Mouse (Mus musculus) cerebellum, postnatal 25 days (tissue): Measurements from ENCODE around the gene Aldh1a2.

ENCODE experiments used
- DNase-seq, 2 experiments: peaks; one replicate each; pipeline ENCODE4 v3.0.0; 2021; ENCODE audit warnings: mixed read lengths in 2 of 2

Gene Aldh1a2

DNA sequence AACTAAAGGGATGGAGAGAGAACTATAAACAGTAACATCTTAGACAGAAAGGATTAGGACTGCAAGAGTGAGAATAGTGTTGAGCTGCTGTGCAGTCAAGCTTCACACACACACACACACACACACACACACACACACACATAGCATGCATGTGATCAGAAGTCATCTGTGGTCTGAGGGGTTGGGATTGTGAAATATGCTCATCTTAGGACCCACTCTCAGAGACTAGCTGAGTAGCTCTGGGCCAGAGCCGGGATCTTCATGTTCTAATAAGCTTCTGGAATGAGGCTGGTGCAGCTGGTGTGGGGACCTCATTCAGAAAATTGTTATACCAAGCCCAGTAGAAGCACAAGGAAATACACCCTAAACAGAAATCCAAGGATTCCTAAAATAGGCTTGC lies 75.1 kb downstream of the Aldh1a2 start:
- no peak for DNase-seq

DNA sequence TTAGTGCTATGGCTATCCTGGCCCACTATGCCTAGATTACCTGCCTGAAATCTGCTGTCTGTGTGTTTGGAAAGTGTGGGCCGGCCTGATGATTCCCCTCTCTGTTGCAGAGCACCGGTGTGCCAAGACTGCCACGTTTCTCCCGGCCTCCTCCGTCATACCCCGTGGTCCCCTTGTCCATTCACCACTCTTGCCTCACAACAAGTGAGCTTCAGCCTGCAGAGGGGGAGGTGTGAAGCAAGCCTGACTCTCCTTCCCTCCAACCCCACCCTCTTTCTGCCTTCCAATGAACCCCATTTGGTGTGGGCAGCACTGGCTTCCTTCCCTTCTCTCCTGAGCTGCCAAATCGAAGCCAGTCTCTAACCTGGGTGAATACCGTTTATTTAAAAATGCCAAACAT lies 79.9 kb downstream of the Aldh1a2 start:
- no peak for DNase-seq

DNA sequence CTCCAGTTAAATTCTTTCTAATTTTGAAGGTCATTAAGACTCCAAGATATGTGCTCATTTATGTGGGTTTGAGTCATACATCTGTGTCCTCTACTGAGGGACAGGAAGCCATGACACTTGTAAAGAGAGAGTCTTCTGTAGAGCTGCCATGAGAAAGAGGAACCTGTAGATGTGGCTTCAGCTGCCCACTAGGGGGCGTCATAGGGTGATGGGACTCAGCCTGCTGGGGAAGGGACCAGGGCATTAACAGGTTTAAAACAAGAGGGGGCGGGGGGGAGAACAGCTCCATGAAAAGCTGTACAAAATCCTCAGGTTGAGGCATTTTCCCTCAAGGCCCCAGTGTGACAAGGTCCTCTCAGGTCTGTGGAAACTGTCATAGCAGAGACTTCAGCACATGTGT lies 88.0 kb downstream of the Aldh1a2 start:
- DNase-seq, result no peak

DNA sequence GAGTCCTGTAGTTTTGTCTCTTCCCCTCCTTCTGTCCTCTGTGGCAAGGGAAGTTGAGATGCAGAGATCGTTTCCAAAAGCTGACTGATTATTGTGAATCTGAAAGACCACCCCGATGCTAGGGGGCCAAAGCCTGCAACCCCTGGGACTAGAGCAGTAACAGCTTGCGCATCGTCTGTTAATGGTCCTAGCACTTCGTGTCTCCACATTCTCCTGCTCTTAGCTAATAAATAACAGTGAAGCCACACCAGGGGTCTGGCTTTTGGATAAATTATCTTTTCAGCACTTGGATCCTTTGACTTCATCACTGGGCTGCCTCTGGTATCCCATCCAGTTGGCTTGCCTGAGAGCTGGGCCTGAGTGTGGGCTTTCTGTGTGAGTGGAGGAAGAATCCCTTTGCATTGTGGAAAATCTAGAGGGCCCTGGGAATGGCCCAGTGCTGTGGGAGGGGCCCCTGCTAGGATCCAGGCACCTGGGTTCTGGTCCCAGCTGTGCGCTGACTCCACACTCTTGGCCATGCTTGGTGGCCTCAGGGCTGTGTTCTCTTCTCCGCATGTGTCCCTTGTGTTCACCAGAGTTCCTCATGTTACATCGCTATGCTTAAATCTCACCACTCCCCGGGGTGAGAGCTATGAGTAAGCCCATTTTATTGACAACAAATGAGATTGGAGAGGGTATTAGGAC lies 91.7 kb downstream of the Aldh1a2 start:
- DNase-seq, result no peak

- DNase-seq, result no peak
Measured at GRCm38 (mm10) chr9:71315960-71316359, 100.4 kb downstream of the Aldh1a2 start.

DNA sequence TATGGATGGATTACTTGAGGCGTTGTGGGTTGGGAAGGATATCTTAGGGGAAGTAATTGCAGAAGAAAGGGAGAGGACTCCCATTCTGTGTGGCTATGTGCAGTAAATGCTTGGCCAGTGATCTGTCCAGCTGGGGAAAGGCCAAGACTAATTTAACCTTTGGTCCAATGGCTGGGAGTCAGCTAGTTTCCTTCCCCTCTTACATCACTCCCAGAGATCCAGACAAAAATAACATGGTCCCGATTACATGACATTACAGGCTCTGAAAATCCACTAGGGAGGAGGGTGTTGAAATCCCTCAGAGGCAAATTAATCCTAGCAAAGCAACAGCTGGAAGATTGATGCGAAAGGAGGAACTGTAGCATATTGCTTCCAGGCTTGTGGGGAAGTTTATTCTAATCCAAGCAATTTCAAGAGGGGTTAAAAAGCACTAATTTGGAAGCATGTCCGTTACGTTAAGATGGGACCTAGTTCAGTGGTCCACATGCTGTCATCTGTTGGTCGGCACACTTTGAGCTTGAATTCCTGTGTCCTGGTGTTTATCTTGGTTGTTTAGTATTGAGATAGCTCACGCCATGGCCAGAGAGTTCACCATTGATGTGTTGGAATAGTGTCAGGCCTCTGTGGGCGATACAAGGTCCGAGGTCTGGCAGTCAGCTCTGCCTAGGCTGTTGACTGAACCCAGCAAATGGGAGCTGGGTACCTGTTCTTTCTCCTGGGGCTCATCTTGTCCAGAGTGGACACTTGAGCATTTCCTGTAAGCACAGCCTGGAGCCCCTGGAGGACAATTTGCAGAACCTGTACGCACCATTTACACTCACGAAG lies 101.7 kb downstream of the Aldh1a2 start:
- no peak for DNase-seq

DNA sequence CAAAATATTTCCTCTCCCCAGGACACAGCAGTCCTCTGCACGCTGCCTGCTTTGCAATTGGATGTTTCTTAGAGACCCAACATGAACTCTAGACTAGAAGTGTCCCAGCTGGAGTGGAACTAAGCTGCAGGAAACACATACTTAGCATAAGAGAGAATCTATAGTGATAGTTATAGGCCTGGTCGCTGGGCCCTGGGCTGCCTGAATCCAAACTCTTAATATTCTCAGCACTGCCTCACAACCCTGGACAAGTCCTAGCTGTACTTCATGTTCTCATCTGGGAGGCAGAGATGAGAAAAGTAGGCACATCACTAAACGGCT lies 102.3 kb downstream of the Aldh1a2 start:
- no peak for DNase-seq

DNA sequence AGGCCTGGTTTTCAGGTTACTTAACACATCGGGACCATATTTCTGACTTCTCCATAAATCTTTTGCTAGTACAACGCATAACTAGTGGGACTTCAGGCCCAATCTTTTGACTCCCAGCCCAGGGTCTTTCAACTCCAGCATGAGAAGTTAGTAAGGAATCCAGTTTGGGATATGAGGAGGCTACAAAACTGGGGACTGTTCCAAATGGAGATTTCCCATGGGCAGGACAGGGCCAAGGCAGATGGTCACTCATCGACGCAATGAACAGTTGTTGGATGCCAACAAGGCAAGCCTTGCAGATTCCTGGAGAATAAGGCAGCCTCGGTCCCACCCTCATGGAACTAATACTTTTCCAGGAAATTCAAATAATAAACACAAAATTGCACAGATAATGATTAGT lies 104.2 kb downstream of the Aldh1a2 start:
- no peak for DNase-seq

DNA sequence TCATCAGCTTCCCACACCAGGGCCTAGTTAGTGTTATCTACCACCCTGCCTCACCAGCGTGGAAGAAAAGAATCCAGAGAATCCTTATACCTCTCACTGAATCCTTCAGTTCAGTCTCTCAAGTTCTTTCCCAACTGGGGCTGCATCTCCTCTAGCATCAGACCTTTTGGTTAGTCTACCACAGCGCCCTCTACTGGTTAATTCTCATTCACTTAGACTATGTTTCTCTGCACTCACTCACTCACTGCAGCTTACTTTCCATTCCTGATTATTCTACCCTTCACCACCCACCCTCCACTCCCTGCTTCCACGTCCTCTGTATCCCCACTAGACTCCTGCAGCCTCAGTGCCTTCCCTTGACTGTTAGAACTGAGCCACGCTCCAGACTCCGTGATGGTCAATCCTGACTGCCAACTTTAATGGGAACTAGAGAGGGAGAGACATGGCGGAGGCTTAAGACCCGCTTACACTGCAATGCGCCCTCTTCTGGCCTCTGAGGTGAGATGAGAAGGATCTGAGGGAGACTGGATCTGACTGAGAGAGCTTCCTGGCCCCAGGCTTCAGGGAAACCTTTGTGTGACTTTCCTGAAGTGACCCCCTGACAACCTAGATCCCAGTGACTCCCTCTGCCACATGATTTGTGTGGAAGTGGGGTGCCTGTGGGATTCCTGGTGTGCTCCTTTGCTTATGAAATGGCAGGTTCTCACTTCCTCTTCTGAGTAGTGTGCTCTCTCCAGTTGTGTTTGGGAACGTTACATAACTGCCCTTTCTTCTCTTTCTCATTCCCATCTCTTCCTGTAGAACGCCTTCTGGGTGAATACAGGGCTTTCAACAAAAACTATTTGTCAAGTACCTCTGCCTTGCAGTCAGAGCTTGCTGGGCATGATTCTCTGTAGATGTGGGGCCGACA lies 104.9 kb downstream of the Aldh1a2 start:
- peak in 1 of 2 experiments; percentile 20 for DNase-seq

- DNase-seq, result no peak
Measured at GRCm38 (mm10) chr9:71321436-71321835, 105.8 kb downstream of the Aldh1a2 start.

DNA sequence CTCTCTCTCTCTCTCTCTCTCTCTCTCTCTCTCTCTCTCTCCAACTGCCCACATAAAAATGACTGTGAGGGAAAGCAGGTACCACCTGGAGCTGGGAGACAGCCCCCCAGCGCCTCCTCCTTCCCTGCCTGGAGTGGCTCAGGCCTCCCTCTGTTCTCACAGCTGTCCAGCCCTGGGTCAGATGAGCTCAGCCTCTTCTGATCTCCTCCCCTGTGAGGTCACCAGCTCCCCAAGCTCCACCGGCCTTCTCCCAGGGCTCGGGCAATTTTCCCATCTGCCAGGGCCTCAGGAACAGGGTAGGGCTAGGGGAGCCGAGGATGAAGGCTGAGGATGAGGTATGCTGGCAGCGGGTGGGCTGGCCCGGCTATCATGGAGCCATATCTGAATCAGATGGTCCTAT lies 106.3 kb downstream of the Aldh1a2 start:
- DNase-seq, result no peak

DNA sequence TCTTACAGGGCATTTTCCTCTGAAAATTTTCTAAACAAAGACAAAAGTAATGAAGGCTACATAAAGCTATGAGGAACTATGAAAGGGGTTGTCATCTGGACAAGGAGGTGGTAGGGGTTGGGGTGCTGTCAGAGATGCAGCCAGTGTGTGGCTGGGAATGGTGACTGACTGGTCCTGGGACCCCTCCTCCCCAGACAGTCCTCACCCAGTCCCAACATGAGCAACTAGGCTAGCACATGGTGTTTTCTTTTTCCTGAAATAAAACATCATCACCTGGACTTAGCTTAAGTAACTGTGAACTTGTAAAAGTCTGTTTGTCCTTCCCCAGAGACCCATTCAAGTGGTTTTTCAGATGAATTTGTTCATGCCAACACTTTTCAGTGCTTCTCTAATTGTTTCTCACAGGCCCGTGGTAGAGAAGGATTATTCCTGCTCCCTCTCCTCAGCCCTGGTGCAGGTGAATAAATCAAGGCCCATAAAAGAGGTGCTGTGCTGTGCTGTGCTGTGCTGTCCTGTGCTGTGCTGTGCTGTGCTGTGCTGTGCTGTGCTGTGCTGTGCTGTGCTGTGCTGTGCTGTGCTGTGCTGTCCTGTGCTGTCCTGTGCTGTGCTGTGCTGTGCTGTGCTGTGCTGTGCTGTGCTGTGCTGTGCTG lies 107.8 kb downstream of the Aldh1a2 start:
- DNase-seq, result no peak

GRCm38 (mm10) chr9:71324060-71324459 lies 108.5 kb downstream of the Aldh1a2 start:
- DNase-seq, result no peak

DNA sequence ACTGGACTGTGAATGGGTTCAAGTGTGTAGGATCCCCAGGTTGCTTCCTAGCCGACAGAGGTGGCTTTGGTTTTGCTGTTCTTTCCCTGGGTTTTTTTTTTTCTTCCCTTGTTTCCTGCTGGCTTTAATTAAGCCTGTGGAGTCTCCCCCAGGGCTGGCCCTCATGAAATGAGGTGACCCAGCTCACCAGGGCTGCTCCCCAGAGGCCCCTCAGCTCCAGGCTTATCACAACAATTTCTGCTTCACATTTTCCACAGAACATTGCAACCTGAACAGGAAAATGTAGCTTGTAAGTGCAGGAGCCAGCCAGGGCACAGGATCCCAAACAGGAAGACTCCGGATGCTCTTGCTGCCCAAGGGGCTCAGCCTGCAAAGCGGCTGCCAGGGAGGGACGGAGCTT lies 110.7 kb downstream of the Aldh1a2 start:
- DNase-seq, result no peak

DNA sequence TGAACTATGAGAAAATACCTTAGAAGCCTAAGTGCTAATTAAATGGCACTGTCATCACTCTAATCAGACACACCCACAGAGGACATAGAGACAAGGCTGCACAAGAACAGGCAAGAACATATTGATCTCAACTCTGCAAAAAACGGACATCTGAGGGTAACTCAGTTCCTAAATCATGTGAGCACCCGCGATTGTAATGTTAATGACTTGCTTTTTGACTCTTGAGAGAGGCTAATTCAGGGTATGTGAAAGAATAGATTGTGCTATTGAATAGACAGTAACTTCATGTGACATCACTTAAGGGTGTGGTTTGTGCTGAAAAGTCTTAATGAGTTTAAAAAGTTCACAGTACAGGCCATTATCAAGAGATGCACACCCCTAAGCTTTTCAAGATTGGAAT lies 116.1 kb downstream of the Aldh1a2 start:
- DNase-seq, result no peak

GRCm38 (mm10) chr9:71336674-71337073 lies 121.1 kb downstream of the Aldh1a2 start:
- DNase-seq, result no peak

- no peak for DNase-seq
Measured at GRCm38 (mm10) chr9:71337425-71337824, 121.8 kb downstream of the Aldh1a2 start.

- no peak for DNase-seq
Measured at GRCm38 (mm10) chr9:71340116-71340515, 124.5 kb downstream of the Aldh1a2 start.
